Mouse (Mus musculus) kidney, postnatal 4 days (tissue): Measurements from ENCODE around the gene Scn3b.

Experiments
- DNase-seq, 2 experiments: peaks; one replicate each; pipeline ENCODE4 v3.0.0; 2021; ENCODE audit warnings: mixed read lengths in 2 of 2

The Scn3b gene

DNA sequence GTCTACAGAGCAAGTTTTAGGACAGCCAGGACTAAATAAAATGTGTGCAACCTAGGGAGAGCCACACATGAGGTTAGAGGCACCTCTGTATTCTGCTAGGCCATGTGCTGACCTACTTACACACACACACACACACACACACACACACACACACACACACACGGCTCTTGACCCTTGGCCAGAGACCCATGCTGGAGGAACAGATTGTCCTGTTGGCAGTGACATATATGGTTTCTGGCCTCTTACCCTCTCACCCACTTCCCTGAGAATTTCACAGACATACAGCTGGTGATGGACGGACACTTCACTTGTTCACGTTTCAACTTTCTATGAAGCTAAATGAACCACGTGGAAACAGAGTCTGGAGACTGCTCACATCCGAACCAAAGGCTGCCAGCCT, 49.8 kb downstream of the Scn3b start:
- DNase-seq = no peak

GRCm38 (mm10) chr9:40320405-40320804, 51.4 kb downstream of the Scn3b start:
- DNase-seq = no peak

DNA sequence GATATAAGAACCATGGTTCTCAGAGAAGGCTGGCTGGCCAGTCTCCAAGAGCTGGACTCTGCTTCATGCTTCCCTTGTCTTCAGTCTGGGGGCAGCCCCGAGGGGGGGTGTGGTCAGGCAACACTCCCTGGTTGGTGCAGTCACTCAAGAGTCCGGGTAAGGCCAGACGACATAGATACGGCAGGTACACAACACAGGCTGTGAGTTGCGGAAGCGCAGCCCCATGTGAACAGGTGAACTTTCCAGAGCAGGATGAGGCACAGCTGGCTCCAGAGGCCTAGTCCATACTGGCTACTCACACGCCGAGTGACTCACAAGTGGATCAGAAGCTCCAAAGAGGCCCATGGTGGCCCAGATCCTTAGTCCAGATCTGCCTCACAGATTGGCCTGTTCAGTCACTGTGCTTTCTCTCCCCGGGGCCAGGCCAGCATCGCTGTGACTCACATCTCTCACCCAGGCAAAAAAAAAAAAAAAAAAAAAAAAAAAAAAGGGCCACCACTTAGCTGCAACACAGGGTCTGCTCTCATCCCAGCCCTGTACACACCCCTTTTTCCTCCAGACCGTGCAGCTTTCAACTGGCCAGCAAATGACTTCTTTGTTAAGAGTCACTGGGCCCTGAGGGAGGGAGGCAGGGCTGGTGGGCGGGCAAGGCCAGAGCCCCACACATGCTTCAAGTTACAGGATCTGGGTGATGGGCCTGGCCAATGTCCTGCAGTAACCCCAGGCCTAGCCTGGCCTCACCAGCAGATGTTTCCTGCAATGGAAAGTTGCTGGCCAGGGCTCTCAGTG, 52.1 kb downstream of the Scn3b start:
- DNase-seq = peak; percentile 74 to 86

DNA sequence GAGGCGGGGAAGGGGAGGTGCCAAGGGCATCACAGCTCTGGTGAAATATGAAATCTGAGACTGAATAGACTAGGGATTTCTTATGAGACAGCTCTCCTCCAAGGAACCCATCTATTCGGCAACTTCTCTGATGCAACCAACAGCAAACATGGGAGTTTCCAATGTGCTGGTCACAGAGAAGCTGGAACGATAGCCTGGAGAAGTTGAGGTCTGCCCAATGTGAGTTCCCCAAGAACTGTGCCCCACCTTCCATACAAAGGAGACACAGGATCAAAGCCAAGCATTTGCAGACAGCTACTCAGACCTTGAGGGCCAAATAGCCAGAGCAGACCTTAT, 52.6 kb downstream of the Scn3b start:
- no peak for DNase-seq

- no peak for DNase-seq
Observed at GRCm38 (mm10) chr9:40322372-40322771, 53.4 kb downstream of the Scn3b start.

GRCm38 (mm10) chr9:40323171-40323570, 54.2 kb downstream of the Scn3b start:
- peak in 1 of 2 experiments; percentile 31 for DNase-seq

DNA sequence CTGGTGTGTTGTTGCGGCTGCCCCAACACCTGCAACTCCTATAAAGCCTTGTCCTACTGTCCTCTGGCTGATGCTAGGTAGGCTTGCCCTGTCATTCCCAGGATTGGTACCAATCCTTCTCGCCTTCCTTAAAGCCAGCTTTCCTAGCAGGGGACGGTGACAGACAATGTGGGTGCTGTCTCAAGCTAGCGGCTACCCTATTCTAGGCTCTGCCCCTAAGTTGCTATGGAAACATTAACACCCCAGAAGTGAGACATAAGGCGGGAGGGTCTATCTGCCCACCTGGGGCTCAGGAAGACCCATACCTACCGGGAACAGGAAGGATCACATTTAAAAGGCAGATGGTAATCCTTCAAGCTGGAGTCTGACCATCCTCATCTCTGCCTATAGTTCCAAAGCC, 54.8 kb downstream of the Scn3b start:
- no peak for DNase-seq

- no peak for DNase-seq
Observed at GRCm38 (mm10) chr9:40324232-40324792, 55.3 kb downstream of the Scn3b start.

DNA sequence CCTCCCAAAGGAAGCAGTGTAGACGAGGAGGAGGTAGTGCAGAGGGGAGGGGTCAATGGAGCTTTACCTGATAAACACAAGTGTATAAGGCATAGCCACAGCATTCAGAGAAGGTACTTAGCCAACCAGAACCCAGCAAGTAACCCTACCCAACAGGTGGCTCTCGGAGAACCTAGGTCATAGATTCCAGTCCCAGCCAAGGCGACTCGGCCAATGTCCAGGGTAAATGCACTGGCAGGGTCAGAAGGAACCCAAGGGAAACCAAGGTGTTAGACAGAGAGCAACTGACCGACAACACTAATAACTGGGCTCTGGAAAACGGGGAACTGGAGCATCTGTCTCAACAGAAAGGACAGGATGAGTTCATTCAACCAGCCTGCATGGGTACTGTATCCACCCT, 55.8 kb downstream of the Scn3b start:
- DNase-seq = no peak

DNA sequence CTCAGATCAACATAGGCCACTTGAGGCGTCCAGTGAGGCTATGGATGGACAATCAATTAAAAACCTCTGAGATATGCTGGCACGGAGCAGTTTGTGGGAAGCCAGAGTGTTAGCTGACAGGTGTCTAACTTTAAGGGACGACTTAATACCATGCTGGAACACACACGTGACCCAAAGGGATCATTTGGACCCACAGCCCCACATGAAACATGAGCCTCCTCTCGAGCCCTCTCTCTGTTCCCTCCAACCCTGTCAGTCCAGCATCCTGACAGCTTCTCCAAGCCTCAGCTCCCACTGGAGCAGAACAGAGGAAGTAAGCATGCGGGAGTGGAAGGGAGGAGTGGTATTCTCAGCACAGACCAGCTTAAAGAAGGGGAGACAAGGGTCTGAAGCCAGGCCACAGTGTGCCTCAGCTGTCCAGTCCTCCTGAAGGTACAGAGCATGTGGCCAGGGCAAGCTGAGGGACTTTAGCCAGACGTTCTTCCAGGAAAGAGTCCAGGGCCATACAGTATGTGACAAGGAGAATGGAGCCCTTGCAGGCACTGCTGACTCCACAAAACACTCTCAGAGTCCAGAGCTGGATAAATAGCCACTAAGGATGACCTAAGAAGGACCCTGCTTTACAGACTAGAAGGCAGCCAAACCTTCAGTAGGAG, 57.4 kb downstream of the Scn3b start:
- no peak for DNase-seq

GRCm38 (mm10) chr9:40330609-40331382, 61.8 kb downstream of the Scn3b start:
- DNase-seq = peak; percentile 93 to 94

DNA sequence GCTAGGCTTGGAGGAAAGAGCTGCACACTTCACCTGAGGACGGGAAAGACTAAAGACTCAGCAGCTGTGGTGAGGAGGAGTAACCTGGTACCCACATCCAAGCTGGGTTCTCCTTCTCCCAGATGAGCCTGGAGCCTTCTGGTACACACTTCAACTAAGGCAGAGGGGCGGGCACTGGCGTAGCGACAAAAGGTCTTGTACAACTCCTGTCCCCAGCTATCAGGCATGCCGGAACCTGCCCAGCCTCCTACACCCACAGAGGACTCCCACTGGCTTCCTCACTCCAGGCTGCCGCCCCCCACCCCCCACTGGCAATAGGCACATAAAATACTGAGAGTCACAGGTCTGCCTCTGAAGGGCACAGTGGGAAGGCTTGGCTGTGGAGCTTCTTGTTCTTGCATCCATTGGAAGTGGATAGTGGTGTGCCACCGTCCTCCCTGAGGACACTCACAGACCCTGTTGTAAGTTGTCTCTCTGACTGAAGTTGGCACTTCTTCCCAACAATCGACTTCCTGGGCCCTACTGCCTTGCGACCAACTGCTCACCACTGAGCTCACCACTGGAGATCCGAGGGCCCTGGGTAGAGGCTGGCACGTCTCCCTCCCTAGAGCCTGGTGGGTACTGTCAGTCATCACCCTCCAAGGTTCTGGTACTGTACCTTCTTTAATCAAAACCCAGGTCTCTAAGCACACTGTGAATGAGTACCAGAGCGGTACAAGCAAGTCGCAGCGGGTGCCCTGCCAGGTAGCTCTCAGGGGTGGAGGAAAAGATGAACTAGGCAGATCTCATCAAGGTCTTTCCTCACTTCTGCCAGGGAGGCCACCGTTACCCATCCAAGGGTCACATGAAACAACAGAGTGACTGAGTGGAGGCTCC, 62.6 kb downstream of the Scn3b start:
- no peak for DNase-seq

DNA sequence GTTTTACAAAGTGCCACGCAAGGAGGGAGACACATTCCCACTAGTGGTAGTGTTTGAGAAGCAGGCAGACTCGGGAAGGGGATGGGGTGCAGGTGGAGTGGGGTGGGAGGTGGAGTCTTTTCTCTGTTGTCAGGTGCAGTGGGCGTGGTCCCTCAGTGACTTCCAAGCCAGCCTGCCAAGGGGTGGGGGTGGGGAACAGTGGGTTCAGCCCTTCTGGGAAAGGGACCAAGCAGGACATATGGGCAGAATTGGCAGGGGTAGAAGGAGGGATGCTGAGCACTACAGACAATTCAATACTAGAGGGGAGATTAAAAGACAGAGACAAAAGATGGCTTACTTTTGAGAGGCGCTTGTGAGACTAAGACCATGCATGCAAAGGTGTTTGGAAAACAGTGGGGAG, 63.3 kb downstream of the Scn3b start:
- DNase-seq = no peak

DNA sequence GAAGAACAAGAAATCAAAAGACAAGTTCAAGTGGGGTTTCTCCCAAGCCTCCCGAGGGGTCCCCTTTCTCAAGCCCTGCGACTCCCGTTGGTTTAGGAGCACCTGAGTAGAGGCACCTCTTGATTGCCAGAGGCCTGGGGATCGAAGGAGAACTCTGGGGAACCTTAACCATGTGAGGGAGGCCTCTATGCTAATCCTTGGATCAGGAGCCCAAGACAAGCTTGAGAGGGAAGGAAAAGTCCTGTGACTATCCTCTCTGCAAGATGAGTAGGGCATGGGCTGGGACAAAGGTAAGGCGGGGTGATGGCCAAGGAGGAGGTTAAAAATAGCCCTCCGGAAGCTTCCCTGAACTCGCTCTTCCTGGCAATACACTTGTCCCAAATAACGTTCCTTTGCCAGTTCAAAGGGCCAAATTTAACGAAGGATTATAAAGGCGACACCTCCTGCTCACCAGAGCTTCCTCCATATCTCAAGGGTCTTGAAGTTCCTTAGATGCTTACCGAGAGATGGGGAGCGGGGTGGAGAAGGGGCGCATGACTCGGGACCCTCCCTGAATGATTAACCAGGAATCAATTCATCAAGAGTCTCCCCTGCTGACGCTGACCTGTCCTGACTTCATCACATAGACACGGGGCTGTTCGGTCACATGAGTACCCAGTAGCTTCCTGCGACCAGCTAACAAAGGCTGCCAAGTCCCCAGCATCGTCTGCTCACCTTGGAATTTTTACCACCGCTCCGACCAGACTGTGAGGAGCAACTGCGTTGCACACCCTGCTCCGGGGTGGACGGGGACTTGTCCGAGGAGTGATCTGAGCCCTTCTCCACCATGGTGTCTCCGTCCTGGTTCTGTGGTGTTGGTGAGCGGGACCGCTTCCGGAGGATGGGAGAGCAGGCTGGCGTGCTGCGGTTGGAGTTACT, 64.0 kb downstream of the Scn3b start:
- DNase-seq = no peak

DNA sequence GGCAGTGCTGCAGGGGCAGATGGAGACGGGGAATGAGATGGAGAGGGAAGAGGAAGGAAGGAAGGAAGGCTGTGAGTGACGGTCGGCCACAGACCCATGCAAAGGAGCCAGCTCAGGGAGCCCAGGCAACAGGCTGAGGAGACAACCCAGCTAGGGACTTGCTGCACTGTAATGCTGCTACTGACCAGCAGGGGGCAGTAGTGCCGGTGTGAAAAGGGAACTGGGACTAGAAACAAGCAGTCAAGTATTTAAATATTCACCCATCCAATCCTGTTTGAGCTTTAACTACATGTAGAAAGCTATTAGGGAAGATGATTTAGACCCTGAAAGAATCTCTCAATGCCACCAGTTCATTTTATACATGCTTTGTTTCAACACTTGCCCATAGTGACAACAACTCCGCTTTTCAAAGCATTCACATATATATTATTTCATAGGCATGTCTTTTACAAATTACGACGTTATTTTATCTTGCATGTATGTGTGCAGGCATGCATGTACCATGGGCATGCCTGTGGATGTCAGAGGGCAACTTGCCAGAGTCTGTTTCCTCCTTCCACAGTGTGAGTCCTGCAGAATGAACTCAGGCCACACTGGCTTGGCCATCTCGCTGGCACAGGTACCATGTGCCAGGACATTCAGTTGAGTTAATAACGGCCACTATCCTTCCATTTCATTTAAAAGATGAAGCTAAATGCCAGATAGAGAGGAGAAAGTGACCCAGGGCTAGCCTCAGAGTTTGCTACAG, 64.8 kb downstream of the Scn3b start:
- DNase-seq = peak; percentile 86 to 88

DNA sequence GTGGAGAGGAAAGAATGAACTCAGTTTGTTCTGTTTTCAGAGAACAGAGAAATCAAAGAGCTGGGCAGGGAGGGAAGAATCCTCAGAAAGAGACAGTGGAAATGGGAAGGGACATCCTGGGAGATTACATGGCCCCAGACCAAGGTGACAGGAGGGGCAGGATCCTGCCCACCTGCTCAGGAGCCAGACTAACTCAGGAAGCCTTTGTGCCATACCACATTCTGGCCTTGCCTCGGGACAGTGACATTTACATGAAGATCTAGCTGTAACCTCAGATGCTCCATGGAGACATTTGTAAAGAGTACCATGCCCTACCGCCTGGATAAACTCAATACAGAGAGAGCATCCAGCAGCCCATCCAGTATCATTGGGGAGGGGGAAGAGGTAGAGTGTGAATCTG, 65.6 kb downstream of the Scn3b start:
- DNase-seq = no peak

- DNase-seq = peak; percentile 69 to 77
Observed at GRCm38 (mm10) chr9:40336701-40337100, 67.7 kb downstream of the Scn3b start.

DNA sequence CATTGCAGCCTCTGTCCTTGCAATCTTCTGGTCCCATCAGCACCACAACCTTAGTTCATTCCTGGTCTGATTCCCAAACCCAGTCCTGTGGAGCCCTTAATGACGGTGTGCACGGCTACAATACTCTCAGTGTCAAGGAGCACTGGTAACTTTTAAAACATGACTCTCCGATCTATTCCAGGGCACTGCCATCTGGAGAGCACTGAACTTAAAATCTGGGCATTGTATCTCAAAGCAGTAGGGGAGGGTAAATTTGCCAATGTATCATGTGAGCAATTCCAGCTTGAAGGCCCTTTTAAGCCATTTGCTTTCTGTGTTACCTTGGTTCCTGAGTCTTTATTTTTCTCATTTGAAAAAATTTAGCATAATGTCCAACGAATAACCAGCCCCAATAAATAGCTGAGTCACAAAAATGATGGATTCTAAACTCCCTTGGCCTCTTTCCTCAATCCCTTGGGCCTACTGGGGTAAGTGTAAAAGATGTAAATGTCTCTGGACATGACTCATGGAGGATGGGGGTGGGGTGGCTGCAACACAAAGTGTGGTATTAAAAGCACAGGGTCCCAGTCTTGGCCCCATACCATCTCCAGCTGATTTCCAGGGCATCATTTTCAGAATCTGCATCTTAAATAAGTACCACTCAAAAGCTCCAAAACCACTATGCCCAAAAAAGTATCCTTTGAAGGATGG, 68.3 kb downstream of the Scn3b start:
- no peak for DNase-seq

GRCm38 (mm10) chr9:40339578-40339977, 70.6 kb downstream of the Scn3b start:
- no peak for DNase-seq
